Mouse (Mus musculus): ENCODE results near the gene Slc39a11. TPM values are rescaled to one million over a fixed set of nuclear protein-coding genes. Genes with fewer than 3 reads are reported as not detected.

Slc39a11 gene
- polyA plus RNA-seq, 1 experiment from 2014 or later, result 21.8 TPM

GRCm38 (mm10) chr11:113373926-113374325, 276.0 kb downstream of the Slc39a11 start:
- H3K4me2 ChIP-seq, result no peak overlapping the region
- H3K9me3 ChIP-seq (ENCODE audit: low read depth, low read length), result no peaks in the 10 kb centered on the region
- H3K9ac ChIP-seq, result no peak overlapping the region
- no peak for DNase-seq
- no peak for ATAC-seq (ENCODE audit: insufficient read depth)
- H3K4me3 ChIP-seq (ENCODE audit: low read depth, low read length), result no peak overlapping the region
- H3K36me3 ChIP-seq (ENCODE audit: insufficient read depth), result no peaks in the 10 kb centered on the region
- TF ChIP-seq CTCF (IDR thresholded peaks at IDR 0.05; ENCODE audit: low read depth), result no peak
- H3K27ac ChIP-seq (ENCODE audit: low read depth), result no peak overlapping the region
- H3K27me3 ChIP-seq (ENCODE audit: insufficient read depth, low read length), result no peaks in the 10 kb centered on the region
- 87% methylated on average over 10 of the region's 10 CpGs for WGBS
- H3K4me1 ChIP-seq (ENCODE audit: insufficient read depth), result no peaks in the 10 kb centered on the region

- no peak for TF ChIP-seq CTCF (IDR thresholded peaks at IDR 0.05; ENCODE audit: low read depth)
- Histone ChIP-seq H3K27ac (ENCODE audit: low read depth) (no peak overlapping the region), H3K27me3 (ENCODE audit: insufficient read depth, low read length) (no peaks in the 10 kb centered on the region), H3K4me1 (ENCODE audit: insufficient read depth) (no peaks in the 10 kb centered on the region), H3K36me3 (ENCODE audit: insufficient read depth) (no peaks in the 10 kb centered on the region), H3K9ac (no peak overlapping the region), H3K4me3 (ENCODE audit: low read depth, low read length) (no peak overlapping the region), H3K4me2 (no peak overlapping the region), H3K9me3 (ENCODE audit: low read depth, low read length) (no peaks in the 10 kb centered on the region)
- 90% methylated on average over 9 of the region's 9 CpGs for WGBS
- ATAC-seq (ENCODE audit: insufficient read depth) (no peak), DNase-seq (no peak)
These were observed 276.5 kb downstream of the Slc39a11 start for GRCm38 (mm10) chr11:113373331-113373730.

GRCm38 (mm10) chr11:113368046-113368445, 281.8 kb downstream of the Slc39a11 start:
- 36% methylated on average over 13 of the region's 13 CpGs for WGBS
- Histone ChIP-seq H3K9me3 (ENCODE audit: low read depth, low read length) (no peaks in the 10 kb centered on the region), H3K9ac (no peak overlapping the region), H3K4me3 (ENCODE audit: low read depth, low read length) (no peak overlapping the region), H3K27me3 (ENCODE audit: insufficient read depth, low read length) (no peaks in the 10 kb centered on the region), H3K36me3 (ENCODE audit: insufficient read depth) (no peaks in the 10 kb centered on the region), H3K4me1 (ENCODE audit: insufficient read depth) (peaks cover 5% of the 10 kb centered on the region; the same call in 1 of the 2 replicates), H3K27ac (ENCODE audit: low read depth) (no peak overlapping the region), H3K4me2 (no peak overlapping the region)
- TF ChIP-seq CTCF (IDR thresholded peaks at IDR 0.05; ENCODE audit: low read depth), result no peak
- DNase-seq, result peak; percentile 41
- no peak for ATAC-seq (ENCODE audit: insufficient read depth)

- no peaks in the 10 kb centered on the region for H3K9me3 ChIP-seq (ENCODE audit: low read depth, low read length)
- TF ChIP-seq CTCF (IDR thresholded peaks at IDR 0.05; ENCODE audit: low read depth), result no peak
- DNase-seq, result no peak
- no peak overlapping the region for H3K4me3 ChIP-seq (ENCODE audit: low read depth, low read length)
- H3K36me3 ChIP-seq (ENCODE audit: insufficient read depth), result no peaks in the 10 kb centered on the region
- WGBS, result 34% methylated on average over 19 of the region's 19 CpGs
- H3K27me3 ChIP-seq (ENCODE audit: insufficient read depth, low read length), result no peaks in the 10 kb centered on the region
- H3K4me2 ChIP-seq, result no peak overlapping the region
- H3K4me1 ChIP-seq (ENCODE audit: insufficient read depth), result peaks cover 5% of the 10 kb centered on the region; the same call in 1 of the 2 replicates
- no peak overlapping the region for H3K9ac ChIP-seq
- peak; percentile 49; the same call in 1 of the 2 replicates for ATAC-seq (ENCODE audit: insufficient read depth)
- no peak overlapping the region for H3K27ac ChIP-seq (ENCODE audit: low read depth)
These were observed 283.4 kb downstream of the Slc39a11 start for GRCm38 (mm10) chr11:113366257-113367030.

GRCm38 (mm10) chr11:113363739-113364138, 286.1 kb downstream of the Slc39a11 start:
- DNase-seq (no peak), ATAC-seq (ENCODE audit: insufficient read depth) (no peak)
- 37% methylated on average over 13 of the region's 13 CpGs for WGBS
- no peak for TF ChIP-seq CTCF (IDR thresholded peaks at IDR 0.05; ENCODE audit: low read depth)
- Histone ChIP-seq H3K36me3 (ENCODE audit: insufficient read depth) (no peaks in the 10 kb centered on the region), H3K4me3 (ENCODE audit: low read depth, low read length) (no peak overlapping the region), H3K4me1 (ENCODE audit: insufficient read depth) (peaks cover 5% of the 10 kb centered on the region; the same call in 1 of the 2 replicates), H3K27me3 (ENCODE audit: insufficient read depth, low read length) (no peaks in the 10 kb centered on the region), H3K27ac (ENCODE audit: low read depth) (no peak overlapping the region), H3K4me2 (no peak overlapping the region), H3K9me3 (ENCODE audit: low read depth, low read length) (no peaks in the 10 kb centered on the region), H3K9ac (no peak overlapping the region)

DNA sequence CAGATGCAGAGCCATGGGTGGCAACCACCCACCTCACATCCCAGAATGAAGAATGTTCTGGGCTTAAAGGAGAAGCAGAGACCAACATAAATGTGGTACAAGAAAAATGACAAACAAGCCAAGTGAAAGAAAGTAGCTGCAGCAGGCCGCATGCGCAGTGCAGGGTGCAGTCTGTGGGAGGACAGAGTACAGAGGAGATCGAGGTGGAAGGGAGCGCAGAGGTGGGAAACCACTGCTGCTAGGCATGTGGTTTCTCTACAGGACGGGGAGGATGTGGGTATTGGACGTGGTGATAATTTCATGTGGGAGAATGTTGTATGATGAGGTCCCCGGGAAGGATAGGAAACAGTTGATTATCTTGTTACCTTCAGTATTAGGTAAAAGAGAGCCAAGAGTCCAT, 287.3 kb downstream of the Slc39a11 start:
- Histone ChIP-seq H3K9me3 (ENCODE audit: low read depth, low read length) (no peaks in the 10 kb centered on the region), H3K9ac (no peak overlapping the region), H3K27ac (ENCODE audit: low read depth) (no peak overlapping the region), H3K27me3 (ENCODE audit: insufficient read depth, low read length) (no peaks in the 10 kb centered on the region), H3K4me3 (ENCODE audit: low read depth, low read length) (no peak overlapping the region), H3K36me3 (ENCODE audit: insufficient read depth) (no peaks in the 10 kb centered on the region), H3K4me1 (ENCODE audit: insufficient read depth) (peaks cover 5% of the 10 kb centered on the region; the same call in 1 of the 2 replicates), H3K4me2 (no peak overlapping the region)
- ATAC-seq (ENCODE audit: insufficient read depth), result no peak
- TF ChIP-seq CTCF (IDR thresholded peaks at IDR 0.05; ENCODE audit: low read depth), result no peak
- 88% methylated on average over 7 of the region's 7 CpGs for WGBS
- no peak for DNase-seq

GRCm38 (mm10) chr11:113360049-113360835, 289.6 kb downstream of the Slc39a11 start:
- Histone ChIP-seq H3K36me3 (ENCODE audit: insufficient read depth) (no peaks in the 10 kb centered on the region), H3K9ac (no peak overlapping the region), H3K27ac (ENCODE audit: low read depth) (no peak overlapping the region), H3K9me3 (ENCODE audit: low read depth, low read length) (no peaks in the 10 kb centered on the region), H3K4me1 (ENCODE audit: insufficient read depth) (no peaks in the 10 kb centered on the region), H3K4me2 (no peak overlapping the region), H3K27me3 (ENCODE audit: insufficient read depth, low read length) (no peaks in the 10 kb centered on the region), H3K4me3 (ENCODE audit: low read depth, low read length) (no peak overlapping the region)
- no peak for TF ChIP-seq CTCF (IDR thresholded peaks at IDR 0.05; ENCODE audit: low read depth)
- DNase-seq (no peak), ATAC-seq (ENCODE audit: insufficient read depth) (no peak)
- WGBS, result 83% methylated on average over 10 of the region's 10 CpGs

Data from lung, embryonic 14.5 days (tissue).